Mouse (Mus musculus) bone marrow macrophage, adult 2 months (primary cell): ENCODE measurements at regions not wholly inside any gene's neighbourhood (a gene's known extent, or its start where the extent isn't known, plus 50 kb on each side); places are given as distances from the start of the nearest gene placed in this dataset.

Source experiments
- CTCF ChIP-seq: IDR thresholded peaks from 2 replicates; pipeline ENCODE4 v1.5.1; 2012; ENCODE audit warnings: low read depth, mild to moderate bottlenecking, low read length, moderate library complexity
- POLR2A ChIP-seq: IDR thresholded peaks from 2 replicates; pipeline ENCODE4 v1.6.1; 2012; ENCODE audit warnings: mild to moderate bottlenecking, low read depth, low read length, borderline replicate concordance

DNA sequence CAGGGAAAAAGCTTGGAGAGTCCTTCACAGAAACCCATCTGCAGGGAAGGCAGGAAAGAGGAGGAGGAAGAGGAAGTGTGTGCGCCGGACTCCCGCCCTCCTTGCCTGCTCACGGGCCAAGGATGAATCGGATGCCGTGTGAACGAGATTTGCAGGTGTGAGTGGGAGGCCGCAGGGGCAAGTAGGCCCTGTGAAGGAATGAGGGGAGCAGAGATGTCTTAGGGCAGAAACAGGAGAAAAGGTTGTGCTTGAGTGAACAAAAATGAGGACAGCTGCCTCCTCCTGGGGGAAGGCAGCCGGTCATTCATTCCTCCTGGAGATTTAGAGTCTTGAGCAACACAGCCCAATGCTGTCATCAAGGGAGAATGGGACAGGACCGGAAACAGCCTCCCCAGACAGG is 104.1 kb upstream of the Cdkn3 start:
- TF ChIP-seq POLR2A, result no peak
- no peak for TF ChIP-seq CTCF
